Mouse (Mus musculus) neural tube, embryonic 15.5 days (tissue): ENCODE measurements at regions not wholly inside any gene's neighbourhood (a gene's known extent, or its start where the extent isn't known, plus 50 kb on each side); places are given as distances from the start of the nearest gene placed in this dataset.

Experiments
- ATAC-seq: fragments of 200-750 bp; cut with Nextera tagmentation; 2 replicates; pipeline ENCODE4 v1.8.0; 2017; ENCODE audit warnings: mild to moderate bottlenecking, moderate TSS enrichment, moderate library complexity; ENCODE audit not compliant: low FRiP score
- H3K27ac ChIP-seq: fragments of 300-500 bp; sonication (generic); replicated peaks from 2 replicates; pipeline ENCODE4 v1.5.1; 2015; ENCODE audit warnings: mild to moderate bottlenecking, inconsistent platforms
- H3K27me3 ChIP-seq: fragments of 300-500 bp; sonication (generic); replicated peaks from 2 replicates; pipeline ENCODE4 v1.6.1; 2015; ENCODE audit warnings: inconsistent platforms
- H3K36me3 ChIP-seq: fragments of 300-500 bp; sonication (generic); 2 replicates; pipeline ENCODE4 v1.6.1; 2015; ENCODE audit warnings: inconsistent platforms
- H3K4me1 ChIP-seq: fragments of 300-500 bp; sonication (generic); 2 replicates; pipeline ENCODE4 v1.6.1; 2015; ENCODE audit warnings: inconsistent platforms
- H3K4me2 ChIP-seq: fragments of 300-500 bp; sonication (generic); 2 replicates; pipeline ENCODE4 v1.6.1; 2015; ENCODE audit warnings: inconsistent platforms, mild to moderate bottlenecking, moderate library complexity
- H3K4me3 ChIP-seq: fragments of 300-500 bp; sonication (generic); replicated peaks from 2 replicates; pipeline ENCODE4 v1.5.1; 2015; ENCODE audit warnings: mild to moderate bottlenecking, inconsistent platforms
- H3K9ac ChIP-seq: fragments of 300-500 bp; sonication (generic); replicated peaks from 2 replicates; pipeline ENCODE4 v1.6.1; 2015; ENCODE audit warnings: mild to moderate bottlenecking, inconsistent platforms
- H3K9me3 ChIP-seq: fragments of 300-500 bp; sonication (generic); replicated peaks from 2 replicates; pipeline ENCODE4 v1.6.1; 2016; ENCODE audit warnings: inconsistent platforms
- WGBS: fragments of 180-500 bp; shearing (Covaris S2); methylation state at CpG from one replicate; pipeline ENCODE4 v1.1.7; 2015; ENCODE audit warnings: mixed read lengths; 5-methylcytosine and 5-hydroxymethylcytosine counted together

GRCm38 (mm10) chr8:102845362-102845761 is 59.9 kb upstream of the Cdh11 start:
- Histone ChIP-seq H3K27me3 (no peaks in the 10 kb centered on the region), H3K4me3 (no peak overlapping the region), H3K36me3 (no peaks in the 10 kb centered on the region), H3K27ac (no peak overlapping the region), H3K4me2 (no peak overlapping the region), H3K9me3 (no peaks in the 10 kb centered on the region), H3K9ac (no peak overlapping the region), H3K4me1 (no peaks in the 10 kb centered on the region)
- no peak for ATAC-seq

DNA sequence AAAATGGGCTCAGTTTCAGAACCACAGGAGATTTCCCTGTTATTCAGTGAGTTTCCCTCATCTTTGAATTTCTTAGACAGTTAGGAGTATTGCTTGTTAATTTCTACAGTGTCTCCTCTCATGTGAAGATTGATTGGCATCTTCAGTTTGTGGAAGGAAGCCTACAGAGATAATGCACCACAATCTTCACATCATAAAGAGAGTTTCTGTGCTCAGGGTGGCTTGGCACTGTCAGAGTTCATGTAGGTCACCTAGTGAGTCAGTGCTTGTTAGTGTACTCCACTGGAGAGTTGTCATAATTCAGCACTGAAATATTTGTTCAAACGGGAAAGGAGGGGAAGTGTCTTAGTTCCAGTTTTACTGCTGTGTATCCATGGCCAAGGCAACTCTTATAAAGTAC is 74.6 kb upstream of the Cdh11 start:
- Histone ChIP-seq H3K9me3 (no peaks in the 10 kb centered on the region), H3K4me3 (no peak overlapping the region), H3K27ac (no peak overlapping the region), H3K4me1 (no peaks in the 10 kb centered on the region), H3K27me3 (no peaks in the 10 kb centered on the region), H3K9ac (no peak overlapping the region), H3K4me2 (no peak overlapping the region), H3K36me3 (no peaks in the 10 kb centered on the region)
- WGBS = 80% methylated on average over 1 of the region's 1 CpGs
- no peak for ATAC-seq

DNA sequence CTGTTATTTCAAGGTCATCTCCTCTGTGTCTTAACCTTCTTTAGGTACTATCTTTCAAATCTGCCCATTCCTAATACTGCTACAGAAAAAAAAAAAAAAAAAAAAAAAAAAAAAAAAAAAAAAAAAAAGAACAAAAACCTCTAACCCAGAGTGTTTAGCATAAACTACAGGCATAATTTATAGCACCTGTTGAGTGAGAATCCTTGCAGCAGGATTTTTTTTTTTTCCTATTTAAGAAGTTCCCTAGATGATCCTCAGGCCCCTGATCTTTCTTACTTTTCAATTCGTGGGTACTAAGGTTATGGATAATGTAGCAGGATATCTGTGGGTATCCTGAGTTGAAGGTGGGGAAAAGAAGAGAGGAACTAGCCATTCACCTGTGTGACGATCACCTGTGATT is 114.1 kb upstream of the Cdh11 start:
- H3K27ac ChIP-seq = no peak overlapping the region
- H3K4me2 ChIP-seq = no peak overlapping the region
- ATAC-seq = no peak
- H3K4me3 ChIP-seq = no peak overlapping the region
- peaks cover 4% of the 10 kb centered on the region for H3K4me1 ChIP-seq
- H3K9ac ChIP-seq = no peak overlapping the region
- 78% methylated on average over 2 of the region's 2 CpGs for WGBS
- no peaks in the 10 kb centered on the region for H3K9me3 ChIP-seq
- H3K36me3 ChIP-seq = no peaks in the 10 kb centered on the region
- no peaks in the 10 kb centered on the region for H3K27me3 ChIP-seq

DNA sequence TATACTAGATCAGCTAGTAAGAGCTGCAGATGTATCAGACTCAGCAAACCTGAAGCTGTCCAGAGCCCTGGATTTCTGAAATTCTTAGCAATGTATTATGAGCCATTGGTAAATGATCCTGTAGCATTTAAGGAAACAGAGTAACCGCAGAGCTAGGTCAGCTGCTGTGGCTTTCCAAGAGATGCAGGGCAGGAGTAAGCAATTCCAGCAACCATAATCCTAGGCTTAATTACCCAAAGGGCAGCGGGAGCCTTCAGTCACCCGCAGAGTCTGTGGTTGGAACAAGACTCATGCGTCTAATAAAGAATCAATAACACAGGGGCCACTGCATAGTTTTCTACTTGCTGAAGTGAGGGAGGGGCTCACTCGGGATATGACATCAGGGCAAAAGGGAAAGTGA is 115.2 kb upstream of the Cdh11 start:
- WGBS = 17% methylated on average over 5 of the region's 5 CpGs
- Histone ChIP-seq H3K27me3 (no peaks in the 10 kb centered on the region), H3K4me2 (no peak overlapping the region), H3K9ac (no peak overlapping the region), H3K27ac (no peak overlapping the region), H3K4me3 (no peak overlapping the region), H3K36me3 (no peaks in the 10 kb centered on the region), H3K9me3 (no peaks in the 10 kb centered on the region), H3K4me1 (peaks cover 4% of the 10 kb centered on the region)
- ATAC-seq = no peak

DNA sequence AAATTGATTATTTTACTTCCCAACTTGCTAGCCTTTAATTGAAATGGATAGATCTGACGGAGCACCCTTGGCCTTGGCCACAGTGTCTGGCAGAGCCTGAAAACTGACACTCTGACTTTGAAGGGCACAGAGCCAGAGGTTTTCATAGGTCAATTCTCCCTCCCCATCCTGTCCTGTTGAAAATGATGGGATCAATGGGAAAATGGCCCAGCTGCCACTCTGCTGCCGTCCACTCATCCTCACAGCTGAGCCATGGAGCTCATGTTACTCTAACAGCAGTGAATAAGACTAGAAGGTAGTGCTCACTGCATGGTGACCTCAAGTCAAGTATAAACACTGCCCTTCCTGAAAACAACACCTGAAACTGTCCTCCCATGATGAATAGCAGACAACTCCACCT is 122.0 kb upstream of the Cdh11 start:
- no peak overlapping the region for H3K4me3 ChIP-seq
- no peaks in the 10 kb centered on the region for H3K4me1 ChIP-seq
- H3K9ac ChIP-seq = no peak overlapping the region
- WGBS = 81% methylated on average over 2 of the region's 2 CpGs
- no peak for ATAC-seq
- no peaks in the 10 kb centered on the region for H3K9me3 ChIP-seq
- H3K36me3 ChIP-seq = no peaks in the 10 kb centered on the region
- H3K27me3 ChIP-seq = no peaks in the 10 kb centered on the region
- H3K4me2 ChIP-seq = no peak overlapping the region
- H3K27ac ChIP-seq = no peak overlapping the region

- Histone ChIP-seq H3K9ac (no peak overlapping the region), H3K4me2 (no peak overlapping the region), H3K4me3 (no peak overlapping the region), H3K36me3 (no peaks in the 10 kb centered on the region), H3K9me3 (no peaks in the 10 kb centered on the region), H3K4me1 (peaks cover 9% of the 10 kb centered on the region), H3K27ac (no peak overlapping the region; the same call in 1 of the 2 replicates), H3K27me3 (no peaks in the 10 kb centered on the region)
- WGBS = 9% methylated on average over 3 of the region's 3 CpGs
- ATAC-seq = peak; percentile 47; the same call in 1 of the 2 replicates
These were observed 145.9 kb upstream of the Cdh11 start for GRCm38 (mm10) chr8:102931342-102931835.

- Histone ChIP-seq H3K4me1 (no peaks in the 10 kb centered on the region), H3K27me3 (no peaks in the 10 kb centered on the region), H3K4me2 (no peak overlapping the region), H3K9me3 (no peaks in the 10 kb centered on the region), H3K27ac (no peak overlapping the region), H3K4me3 (no peak overlapping the region), H3K36me3 (no peaks in the 10 kb centered on the region), H3K9ac (no peak overlapping the region)
- WGBS = 90% methylated on average over 2 of the region's 2 CpGs
- ATAC-seq = no peak
These were observed 153.3 kb upstream of the Cdh11 start for GRCm38 (mm10) chr8:102938771-102939170.

DNA sequence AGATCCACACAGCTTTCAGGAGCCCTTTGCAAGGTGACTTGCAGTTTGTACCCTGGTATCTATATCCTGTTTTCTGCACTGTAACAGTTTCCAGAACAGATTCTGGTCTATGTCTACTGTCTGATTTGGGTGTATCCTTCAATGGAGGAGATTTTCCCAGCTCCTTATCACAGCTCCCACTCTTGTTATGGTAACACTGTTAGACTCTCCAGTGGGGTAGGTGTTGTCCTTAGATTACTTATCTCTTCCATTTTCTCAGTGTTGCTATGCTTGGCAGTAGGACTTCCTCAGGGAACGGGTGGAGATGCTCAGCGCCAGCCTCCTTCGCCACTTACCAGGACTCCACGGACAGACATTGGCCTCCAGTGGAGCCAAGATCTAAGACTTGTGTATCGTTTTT is 160.1 kb upstream of the Cdh11 start:
- Histone ChIP-seq H3K4me1 (no peaks in the 10 kb centered on the region), H3K4me3 (no peak overlapping the region), H3K9ac (no peak overlapping the region), H3K27me3 (no peaks in the 10 kb centered on the region), H3K36me3 (no peaks in the 10 kb centered on the region), H3K27ac (no peak overlapping the region), H3K4me2 (no peak overlapping the region), H3K9me3 (no peaks in the 10 kb centered on the region)
- 93% methylated on average over 5 of the region's 5 CpGs for WGBS
- no peak for ATAC-seq

GRCm38 (mm10) chr8:102978161-102978581 is 192.7 kb upstream of the Cdh11 start:
- H3K36me3 ChIP-seq = no peaks in the 10 kb centered on the region
- no peak overlapping the region for H3K27ac ChIP-seq
- ATAC-seq = no peak

DNA sequence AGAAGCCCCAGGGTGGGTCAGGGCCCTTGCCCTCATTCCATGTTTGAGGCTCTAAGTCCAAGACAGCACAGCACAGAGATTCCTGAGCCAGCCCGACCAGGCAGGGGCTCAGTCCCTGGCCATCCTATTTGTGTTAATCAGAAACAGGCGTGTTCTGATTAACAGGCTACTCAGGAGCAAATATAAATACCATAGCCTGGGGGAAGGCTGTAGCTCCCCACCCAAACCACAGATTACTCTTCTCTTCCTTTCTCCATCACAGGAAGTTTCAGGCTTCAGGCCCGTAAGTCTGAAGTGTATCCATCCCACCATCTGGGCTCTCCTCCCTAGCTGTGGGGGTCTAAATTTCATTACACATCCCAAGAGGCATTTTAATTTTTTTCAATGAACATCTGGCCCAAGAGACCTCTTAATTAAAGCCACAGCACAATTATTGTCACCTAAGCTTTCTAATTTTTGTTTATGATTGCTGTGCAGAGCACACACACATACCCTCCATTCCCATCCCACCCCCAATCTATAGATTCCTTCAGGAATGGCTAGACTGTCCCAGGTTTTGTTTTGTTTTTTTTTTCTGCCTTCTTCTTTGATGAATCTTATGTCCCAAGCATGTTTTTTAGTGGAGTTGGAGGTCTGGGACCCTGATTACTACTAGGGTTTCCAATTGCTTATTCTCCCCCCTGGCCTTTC is 197.9 kb upstream of the Cdh11 start:
- Histone ChIP-seq H3K4me1 (peaks cover 7% of the 10 kb centered on the region; the same call in 1 of the 2 replicates), H3K9ac (no peak overlapping the region), H3K36me3 (no peaks in the 10 kb centered on the region), H3K27ac (no peak overlapping the region), H3K4me3 (no peak overlapping the region), H3K27me3 (no peaks in the 10 kb centered on the region), H3K9me3 (no peaks in the 10 kb centered on the region), H3K4me2 (no peak overlapping the region)
- ATAC-seq = no peak
- 43% methylated on average over 3 of the region's 3 CpGs for WGBS

More at GRCm38 (mm10) chr8:102978161-102978581, 192.7 kb upstream of the Cdh11 start:
- no peaks in the 10 kb centered on the region for H3K9me3 ChIP-seq
- no peak overlapping the region for H3K4me3 ChIP-seq
- 0 out of 2 replicates have a peak, but pooled peaks cover 2% of the 10 kb centered on the region for H3K4me1 ChIP-seq
- no peak overlapping the region for H3K9ac ChIP-seq
- no peak overlapping the region for H3K4me2 ChIP-seq
- WGBS = 72% methylated on average over 7 of the region's 7 CpGs
- H3K27me3 ChIP-seq = no peaks in the 10 kb centered on the region

DNA sequence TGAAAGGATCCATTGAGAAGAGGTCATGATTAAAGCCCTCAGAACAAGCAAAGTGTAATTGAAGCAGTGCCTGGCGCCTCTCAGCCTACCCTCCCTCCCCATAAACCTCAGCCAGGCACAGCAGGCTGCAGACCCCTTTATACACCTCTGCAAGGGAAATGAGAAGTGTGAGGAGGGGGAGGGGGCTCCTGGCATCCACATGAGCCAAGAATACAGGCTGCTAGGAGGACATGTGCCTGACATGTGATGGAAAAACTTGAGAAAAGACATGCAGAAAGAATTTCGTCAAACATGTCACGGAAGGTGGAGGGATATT is 198.4 kb upstream of the Cdh11 start:
- Histone ChIP-seq H3K4me1 (peaks cover 7% of the 10 kb centered on the region; the same call in 1 of the 2 replicates), H3K27me3 (no peaks in the 10 kb centered on the region), H3K9me3 (no peaks in the 10 kb centered on the region), H3K4me2 (no peak overlapping the region), H3K27ac (no peak overlapping the region), H3K4me3 (no peak overlapping the region), H3K9ac (no peak overlapping the region), H3K36me3 (no peaks in the 10 kb centered on the region)
- WGBS = 45% methylated on average over 3 of the region's 3 CpGs
- ATAC-seq = no peak

DNA sequence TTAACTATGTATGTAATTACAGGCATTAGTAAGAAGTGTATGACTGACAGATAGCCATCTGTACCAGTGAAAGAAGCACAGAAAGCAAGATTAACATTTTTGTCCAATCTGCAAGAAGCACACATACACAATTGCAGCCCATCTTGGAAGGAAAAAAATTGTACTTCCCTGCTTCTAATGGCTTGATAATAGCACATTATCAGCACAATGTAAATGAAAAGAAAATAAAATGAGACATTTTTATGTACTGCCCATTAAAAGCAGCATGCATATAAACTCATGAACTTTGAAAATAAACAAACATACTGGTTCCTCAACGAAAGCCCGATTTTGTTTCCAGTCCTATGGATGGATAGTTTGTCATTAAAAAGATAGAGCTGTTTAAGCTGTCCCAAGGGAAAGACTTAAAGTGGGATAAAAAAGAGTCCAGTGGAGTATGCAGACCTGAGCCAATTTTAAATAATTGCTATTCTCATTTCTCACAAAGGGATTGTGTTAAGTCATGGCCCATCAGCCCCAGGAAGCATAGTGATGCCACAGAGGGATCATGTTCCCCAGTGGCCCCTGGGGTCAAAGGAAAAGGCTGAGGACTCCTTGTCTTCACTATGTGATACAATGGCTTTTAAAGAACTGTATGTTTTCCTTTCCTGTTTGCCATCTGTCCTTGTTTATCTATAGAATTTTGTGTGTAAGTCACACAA is 222.0 kb upstream of the Cdh11 start:
- H3K9ac ChIP-seq = no peak overlapping the region
- no peaks in the 10 kb centered on the region for H3K4me1 ChIP-seq
- 34% methylated on average over 2 of the region's 2 CpGs for WGBS
- H3K27me3 ChIP-seq = no peaks in the 10 kb centered on the region
- no peak for ATAC-seq
- no peak overlapping the region for H3K27ac ChIP-seq
- no peaks in the 10 kb centered on the region for H3K9me3 ChIP-seq
- no peak overlapping the region for H3K4me3 ChIP-seq
- no peak overlapping the region for H3K4me2 ChIP-seq
- H3K36me3 ChIP-seq = no peaks in the 10 kb centered on the region
